Mouse (Mus musculus) heart, embryonic 16.5 days (tissue): Measurements from ENCODE around the gene Rundc3b. TPM values are rescaled to one million over a fixed set of nuclear protein-coding genes. Genes with fewer than 3 reads are reported as not detected.

Experiments used
- ATAC-seq: fragments of 200-750 bp; cut with Nextera tagmentation; replicated peaks from 2 replicates; pipeline ENCODE4 v1.8.0; 2017; ENCODE audit warnings: moderate number of reproducible peaks; ENCODE audit not compliant: insufficient read depth, low FRiP score; ENCODE audit errors: extremely low read depth
- H3K27ac ChIP-seq: fragments of 300-500 bp; sonication (generic); 2 replicates; pipeline ENCODE4 v1.5.1; 2014; ENCODE audit warnings: mild to moderate bottlenecking, low read length, control low read depth, moderate library complexity
- H3K27me3 ChIP-seq: fragments of 300-500 bp; sonication (generic); 2 replicates; pipeline ENCODE4 v1.6.1; 2014; ENCODE audit warnings: low read length, mixed read lengths; ENCODE audit not compliant: control insufficient read depth, insufficient read depth
- H3K36me3 ChIP-seq: fragments of 300-500 bp; sonication (generic); 2 replicates; pipeline ENCODE4 v1.6.1; 2014; ENCODE audit not compliant: control insufficient read depth, insufficient read depth
- H3K4me1 ChIP-seq: fragments of 300-500 bp; sonication (generic); 2 replicates; pipeline ENCODE4 v1.6.1; 2014; ENCODE audit warnings: low read length, mixed read lengths; ENCODE audit not compliant: control insufficient read depth, insufficient read depth
- H3K4me2 ChIP-seq: fragments of 300-500 bp; sonication (generic); 2 replicates; pipeline ENCODE4 v1.6.1; 2014; ENCODE audit warnings: low read depth, mild to moderate bottlenecking, control low read depth, low read length
- H3K4me3 ChIP-seq: fragments of 300-500 bp; sonication (generic); 2 replicates; pipeline ENCODE4 v1.5.1; 2014; ENCODE audit warnings: mild to moderate bottlenecking, control low read depth, low read length
- H3K9ac ChIP-seq: fragments of 300-500 bp; sonication (generic); 2 replicates; pipeline ENCODE4 v1.6.1; 2014; ENCODE audit warnings: low read length, control low read depth
- H3K9me3 ChIP-seq: fragments of 300-500 bp; sonication (generic); replicated peaks from 2 replicates; pipeline ENCODE4 v1.6.1; 2016; ENCODE audit warnings: low read length; ENCODE audit not compliant: control insufficient read depth
- WGBS: fragments of 180-500 bp; shearing (Covaris S2); extraction: QIAGEN DNeasy Blood & Tissue Kit; methylation state at CpG from one replicate; pipeline ENCODE4 v1.1.7; 2014; 5-methylcytosine and 5-hydroxymethylcytosine counted together
- polyA plus RNA-seq: library from polyadenylated mRNA; unstranded; fragments of >200 nt; fragmentation: Nextera tagmentation; extraction: Ambion mirVana; gene quantifications from 2 replicates; pipeline ENCODE4 v1.2.1, GENCODE M21; 2015

Rundc3b gene
- polyA plus RNA-seq, 1 experiment from 2014 or later: 1.3 TPM

- no peak for ATAC-seq
- no peaks in the 10 kb centered on the region for H3K4me1 ChIP-seq
- H3K36me3 ChIP-seq: no peaks in the 10 kb centered on the region
- H3K9me3 ChIP-seq: no peaks in the 10 kb centered on the region
- no peak overlapping the region for H3K4me3 ChIP-seq
- WGBS: 47% methylated on average over 3 of the region's 3 CpGs
- H3K4me2 ChIP-seq: no peak overlapping the region
- H3K9ac ChIP-seq: no peak overlapping the region
- H3K27me3 ChIP-seq: no peaks in the 10 kb centered on the region
- H3K27ac ChIP-seq: no peak overlapping the region
Observed at GRCm38 (mm10) chr5:8519006-8519405, 103.7 kb downstream of the Rundc3b start.

DNA sequence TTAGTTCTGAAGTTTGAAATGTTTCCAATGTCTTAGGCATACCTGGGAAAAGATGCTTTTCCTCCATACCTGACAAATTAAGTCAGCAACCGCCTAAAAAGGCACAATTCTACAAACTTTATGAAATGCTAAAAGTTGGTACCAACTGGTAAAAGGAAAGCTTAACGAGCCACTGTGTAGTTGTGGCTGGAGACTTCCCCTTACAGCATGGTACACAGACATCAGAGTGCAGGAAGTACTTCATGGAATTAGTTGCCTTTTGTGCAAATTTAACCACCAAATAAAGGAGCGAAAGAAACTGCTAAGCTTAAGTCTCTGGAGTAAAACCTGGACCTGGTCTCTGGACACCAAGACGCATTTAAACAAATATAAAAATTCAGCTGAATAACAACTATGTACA is 131.0 kb downstream of the Rundc3b start:
- ATAC-seq: no peak
- 75% methylated on average over 4 of the region's 4 CpGs for WGBS
- Histone ChIP-seq H3K27me3 (no peaks in the 10 kb centered on the region), H3K27ac (no peak overlapping the region), H3K4me1 (no peaks in the 10 kb centered on the region), H3K9ac (no peak overlapping the region), H3K4me3 (no peak overlapping the region), H3K9me3 (no peaks in the 10 kb centered on the region), H3K4me2 (no peak overlapping the region), H3K36me3 (no peaks in the 10 kb centered on the region)

- no peak overlapping the region for H3K4me3 ChIP-seq
- H3K27ac ChIP-seq: no peak overlapping the region
- H3K4me1 ChIP-seq: no peaks in the 10 kb centered on the region
- no peak overlapping the region for H3K4me2 ChIP-seq
- no peak overlapping the region for H3K9ac ChIP-seq
- H3K9me3 ChIP-seq: no peaks in the 10 kb centered on the region
- no peak for ATAC-seq
- H3K36me3 ChIP-seq: no peaks in the 10 kb centered on the region
- H3K27me3 ChIP-seq: no peaks in the 10 kb centered on the region
- WGBS: 43% methylated on average over 6 of the region's 6 CpGs
Observed at GRCm38 (mm10) chr5:8489471-8490110, 133.2 kb downstream of the Rundc3b start.

- 92% methylated on average over 2 of the region's 2 CpGs for WGBS
- H3K4me3 ChIP-seq: no peak overlapping the region
- no peaks in the 10 kb centered on the region for H3K9me3 ChIP-seq
- no peaks in the 10 kb centered on the region for H3K4me1 ChIP-seq
- no peak overlapping the region for H3K9ac ChIP-seq
- H3K4me2 ChIP-seq: no peak overlapping the region
- H3K36me3 ChIP-seq: no peaks in the 10 kb centered on the region
- H3K27me3 ChIP-seq: no peaks in the 10 kb centered on the region
- no peak overlapping the region for H3K27ac ChIP-seq
- ATAC-seq: no peak
Observed at GRCm38 (mm10) chr5:8488701-8489297, 134.0 kb downstream of the Rundc3b start.

DNA sequence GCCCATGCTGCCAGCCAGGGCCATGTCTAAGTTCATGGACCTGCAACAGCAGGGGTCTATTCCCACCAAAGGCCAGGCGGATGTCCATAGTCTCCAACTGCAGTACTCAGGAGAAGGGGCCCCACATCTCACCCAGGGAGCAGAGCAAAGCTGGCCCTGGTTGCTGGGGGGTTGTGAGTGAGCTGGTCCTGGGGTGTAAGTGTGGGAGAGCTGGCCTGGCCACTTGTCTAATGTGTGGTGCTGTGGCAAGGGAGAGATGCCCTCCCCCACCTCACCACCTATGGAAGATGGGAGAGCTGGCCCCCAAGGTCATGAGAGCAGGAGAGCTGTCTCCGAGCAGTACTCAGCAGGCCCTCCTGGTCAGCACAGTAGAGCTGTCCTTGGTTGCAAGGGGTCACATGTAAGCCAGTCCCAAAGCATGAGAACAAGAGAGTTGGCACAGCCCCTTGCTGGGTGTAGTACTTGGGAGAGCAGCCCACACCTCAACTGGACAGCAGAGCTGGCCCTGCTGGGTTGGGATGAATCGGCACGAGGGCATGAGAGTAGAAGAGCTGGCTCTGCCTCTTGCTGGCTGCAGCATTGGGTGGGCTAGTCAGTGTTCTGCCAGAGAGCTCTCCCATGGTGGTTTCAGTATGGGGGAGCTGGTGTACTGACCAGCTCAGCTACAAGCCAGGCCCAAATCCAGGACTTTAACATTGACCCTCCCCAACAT is 134.6 kb downstream of the Rundc3b start:
- WGBS: 62% methylated on average over 4 of the region's 4 CpGs
- Histone ChIP-seq H3K4me3 (no peak overlapping the region), H3K36me3 (no peaks in the 10 kb centered on the region), H3K27ac (no peak overlapping the region), H3K27me3 (no peaks in the 10 kb centered on the region), H3K4me1 (no peaks in the 10 kb centered on the region), H3K4me2 (no peak overlapping the region), H3K9ac (no peak overlapping the region), H3K9me3 (no peaks in the 10 kb centered on the region)
- ATAC-seq: no peak

GRCm38 (mm10) chr5:8456561-8456960 is 166.2 kb downstream of the Rundc3b start:
- 80% methylated on average over 5 of the region's 5 CpGs for WGBS
- no peaks in the 10 kb centered on the region for H3K27me3 ChIP-seq
- ATAC-seq: no peak
- no peak overlapping the region for H3K4me3 ChIP-seq
- no peak overlapping the region for H3K4me2 ChIP-seq
- no peaks in the 10 kb centered on the region; the same call in 1 of the 2 replicates for H3K4me1 ChIP-seq
- no peaks in the 10 kb centered on the region for H3K9me3 ChIP-seq
- H3K36me3 ChIP-seq: peaks cover 11% of the 10 kb centered on the region
- H3K27ac ChIP-seq: no peak overlapping the region
- no peak overlapping the region for H3K9ac ChIP-seq

GRCm38 (mm10) chr5:8455565-8455964 is 167.2 kb downstream of the Rundc3b start:
- Histone ChIP-seq H3K4me1 (no peaks in the 10 kb centered on the region; the same call in 1 of the 2 replicates), H3K4me3 (no peak overlapping the region), H3K27me3 (no peaks in the 10 kb centered on the region), H3K9me3 (no peaks in the 10 kb centered on the region), H3K36me3 (peaks cover 11% of the 10 kb centered on the region), H3K4me2 (no peak overlapping the region), H3K27ac (no peak overlapping the region), H3K9ac (no peak overlapping the region)
- ATAC-seq: no peak

Other genes starting within 250 kb of the Rundc3b start
- 23.3 and 25.9 TPM in 2 replicates for gene Dbf4, start 200.2 kb downstream of the Rundc3b start, polyA plus RNA-seq
- 11.6 and 12.2 TPM in 2 replicates for gene Slc25a40, start 200.1 kb downstream of the Rundc3b start, polyA plus RNA-seq
- 0.94 and 1.1 TPM in 2 replicates for gene Abcb1a, start 37.1 kb upstream of the Rundc3b start, polyA plus RNA-seq
- gene Abcb1b, start 175.2 kb upstream of the Rundc3b start, polyA plus RNA-seq: 1.7 and 2.0 TPM in 2 replicates